Mouse (Mus musculus) testis, adult 2 months (tissue): Measurements from ENCODE around the gene Otud7a. TPM values are rescaled to one million over a fixed set of nuclear protein-coding genes. Genes with fewer than 3 reads are reported as not detected.

ENCODE experiments used
- H3K27ac ChIP-seq: fragments of 200-500 bp; 2 replicates; pipeline ENCODE4 v1.5.1; 2012; ENCODE audit warnings: low read depth, low read length; ENCODE audit not compliant: control insufficient read depth, insufficient read depth
- H3K27me3 ChIP-seq: fragments of 200-500 bp; 2 replicates; pipeline ENCODE4 v1.6.1; 2012; ENCODE audit warnings: mild to moderate bottlenecking, low read length, moderate library complexity; ENCODE audit not compliant: control insufficient read depth, insufficient read depth
- H3K36me3 ChIP-seq: fragments of 200-500 bp; 2 replicates; pipeline ENCODE4 v1.6.1; 2012; ENCODE audit warnings: mild to moderate bottlenecking, low read length; ENCODE audit not compliant: control insufficient read depth, insufficient read depth
- H3K4me1 ChIP-seq: fragments of 200-500 bp; 2 replicates; pipeline ENCODE4 v1.6.1; 2012; ENCODE audit warnings: low read length; ENCODE audit not compliant: control insufficient read depth, insufficient read depth
- H3K4me3 ChIP-seq: fragments of 200-500 bp; 2 replicates; pipeline ENCODE4 v1.5.1; 2012; ENCODE audit warnings: low read depth, mild to moderate bottlenecking, low read length, moderate library complexity, mixed read lengths; ENCODE audit not compliant: control insufficient read depth
- CTCF ChIP-seq: fragments of 200-500 bp; IDR thresholded peaks from 2 replicates; pipeline ENCODE4 v1.5.1; 2012; ENCODE audit warnings: low read depth, mild to moderate bottlenecking, inconsistent platforms, low read length, moderate library complexity; ENCODE audit not compliant: control insufficient read depth, insufficient read depth, insufficient replicate concordance
- POLR2A ChIP-seq: fragments of 200-500 bp; IDR thresholded peaks from 2 replicates; pipeline ENCODE4 v1.6.1; 2012; ENCODE audit warnings: low read depth, mild to moderate bottlenecking, inconsistent platforms, low read length, moderate library complexity; ENCODE audit not compliant: control insufficient read depth
- polyA plus RNA-seq: library from polyadenylated mRNA; depleted of rRNA; stranded (reverse); fragments of >200 nt; gene quantifications from 2 replicates; pipeline ENCODE4 v1.2.3, GENCODE M21; 2012

Gene Otud7a
- polyA plus RNA-seq, 1 experiment = 6.3 TPM

DNA sequence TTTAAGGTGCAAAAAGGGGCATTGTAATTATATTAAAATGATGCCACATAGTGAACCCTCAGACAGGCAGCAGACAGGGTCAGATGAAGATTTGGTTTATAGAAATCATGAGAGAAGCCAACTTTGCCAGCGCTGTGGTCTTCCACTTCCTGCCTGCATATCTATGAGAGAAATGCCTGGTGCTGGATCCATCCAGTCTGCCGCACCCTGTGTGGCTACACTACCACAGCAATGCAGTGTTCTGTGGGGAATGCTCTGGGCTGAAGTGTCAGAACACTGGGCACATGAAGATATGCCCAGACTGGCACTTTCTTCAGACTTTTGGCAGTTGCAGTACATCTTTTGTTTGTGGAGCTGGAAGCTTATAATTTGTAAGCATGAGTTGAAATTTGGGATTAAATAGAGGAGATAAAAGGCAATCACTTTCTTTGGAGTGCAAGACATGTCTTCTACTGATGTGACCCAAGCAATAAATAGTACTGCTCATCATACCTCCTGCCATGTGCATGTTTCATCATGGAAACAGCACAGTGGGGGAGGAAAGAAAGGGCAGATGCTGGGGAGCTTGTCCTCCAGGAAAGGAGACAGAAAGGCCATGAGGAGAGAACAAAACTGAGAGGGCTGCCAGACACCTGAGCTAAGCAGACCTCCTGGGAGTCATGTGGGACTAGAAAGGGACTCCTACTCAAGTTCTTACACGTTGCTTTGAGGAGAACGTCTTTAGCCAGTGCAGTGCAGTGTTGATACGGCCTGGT, 71.8 kb downstream of the Otud7a start:
- Histone ChIP-seq H3K27me3 (no peaks in the 10 kb centered on the region), H3K4me1 (no peaks in the 10 kb centered on the region), H3K27ac (no peak overlapping the region), H3K4me3 (no peak overlapping the region), H3K36me3 (no peaks in the 10 kb centered on the region)
- no peak for TF ChIP-seq POLR2A
- TF ChIP-seq CTCF = no peak

DNA sequence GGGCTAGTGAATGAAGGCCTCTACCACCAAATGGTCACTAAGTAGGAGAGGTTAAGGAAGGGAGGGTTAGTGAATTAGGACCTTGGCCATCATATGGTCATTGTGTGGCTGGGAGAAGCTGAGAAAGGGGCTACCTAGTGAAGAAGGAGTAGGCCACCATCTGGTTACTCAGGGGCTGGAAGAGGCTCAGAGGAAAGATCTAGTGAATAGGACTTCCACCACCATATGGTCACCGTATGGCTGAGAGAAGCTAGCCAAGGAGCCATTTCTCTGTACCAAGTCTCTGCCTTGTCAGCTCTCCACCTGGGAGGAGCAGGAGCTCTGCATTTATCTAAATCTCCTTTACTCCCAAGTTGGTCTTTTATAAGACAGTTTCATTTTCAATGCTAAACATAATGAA, 75.7 kb downstream of the Otud7a start:
- Histone ChIP-seq H3K4me3 (no peak overlapping the region), H3K4me1 (no peaks in the 10 kb centered on the region), H3K36me3 (no peaks in the 10 kb centered on the region), H3K27me3 (no peaks in the 10 kb centered on the region), H3K27ac (no peak overlapping the region)
- TF ChIP-seq POLR2A (no peak), CTCF (no peak)

DNA sequence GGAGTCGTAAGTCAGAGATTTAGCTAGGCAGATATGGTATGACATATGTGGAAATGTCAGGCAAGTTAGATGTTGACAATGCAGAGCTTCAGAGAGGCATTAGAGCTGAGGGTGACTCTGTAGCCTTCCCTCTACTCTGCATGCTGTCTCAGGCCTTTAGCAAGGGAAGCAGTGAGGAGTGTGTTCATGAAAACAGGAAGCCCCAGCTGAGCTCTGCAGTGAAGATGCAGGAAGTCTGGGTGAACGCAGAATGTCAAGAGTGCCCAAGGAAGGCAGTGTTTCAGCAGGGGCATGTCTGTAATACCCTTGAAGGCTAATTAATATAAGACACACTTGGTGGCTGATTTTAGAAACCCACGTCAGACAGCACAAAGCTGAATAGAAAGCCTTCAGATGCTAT, 77.9 kb downstream of the Otud7a start:
- Histone ChIP-seq H3K4me3 (no peak overlapping the region), H3K27me3 (no peaks in the 10 kb centered on the region), H3K36me3 (no peaks in the 10 kb centered on the region), H3K27ac (no peak overlapping the region), H3K4me1 (no peaks in the 10 kb centered on the region)
- TF ChIP-seq CTCF (no peak), POLR2A (no peak)

DNA sequence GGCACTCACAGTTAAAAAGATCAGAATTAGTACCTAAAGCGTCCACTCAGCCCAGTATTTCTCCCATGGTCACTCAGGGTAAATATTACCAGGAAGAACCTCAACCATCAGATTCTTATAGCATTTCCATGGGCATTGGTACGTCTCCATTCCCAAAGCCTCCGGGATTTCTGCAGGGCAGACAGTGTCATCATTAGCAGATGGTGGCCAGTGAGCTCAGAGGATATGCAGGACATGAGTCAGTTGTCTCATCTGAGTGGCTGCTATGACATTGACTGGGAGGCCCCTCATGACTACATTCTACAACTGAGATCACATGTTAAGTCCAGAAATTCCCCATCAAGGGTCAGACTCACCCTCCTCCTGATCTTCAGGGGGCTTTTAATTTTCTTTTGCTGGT, 78.5 kb downstream of the Otud7a start:
- no peaks in the 10 kb centered on the region for H3K4me1 ChIP-seq
- no peaks in the 10 kb centered on the region for H3K27me3 ChIP-seq
- H3K27ac ChIP-seq = no peak overlapping the region
- H3K36me3 ChIP-seq = no peaks in the 10 kb centered on the region
- no peak overlapping the region for H3K4me3 ChIP-seq
- TF ChIP-seq POLR2A (no peak), CTCF (no peak)

DNA sequence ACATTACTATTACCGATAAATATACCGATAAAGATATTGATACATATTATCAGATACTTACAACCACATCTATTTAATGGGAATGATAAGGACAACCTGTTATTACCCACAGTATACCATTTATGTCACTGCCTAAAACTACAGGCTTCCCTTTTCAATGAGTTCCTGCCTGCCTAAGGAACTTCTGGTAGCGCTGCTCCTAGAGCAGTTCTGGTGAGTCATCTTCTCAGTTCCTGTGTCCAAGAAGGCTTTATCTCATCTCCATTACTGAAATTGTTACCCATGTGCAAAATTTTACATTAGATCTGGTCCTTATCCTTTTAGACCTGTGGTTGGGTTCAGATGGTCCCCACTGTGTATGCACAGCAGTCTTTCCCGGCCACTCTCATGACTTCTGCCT, 95.7 kb downstream of the Otud7a start:
- Histone ChIP-seq H3K27me3 (no peaks in the 10 kb centered on the region), H3K36me3 (no peaks in the 10 kb centered on the region), H3K27ac (no peak overlapping the region), H3K4me1 (peaks cover 2% of the 10 kb centered on the region; the same call in 1 of the 2 replicates), H3K4me3 (no peak overlapping the region)
- TF ChIP-seq CTCF (no peak), POLR2A (no peak)

DNA sequence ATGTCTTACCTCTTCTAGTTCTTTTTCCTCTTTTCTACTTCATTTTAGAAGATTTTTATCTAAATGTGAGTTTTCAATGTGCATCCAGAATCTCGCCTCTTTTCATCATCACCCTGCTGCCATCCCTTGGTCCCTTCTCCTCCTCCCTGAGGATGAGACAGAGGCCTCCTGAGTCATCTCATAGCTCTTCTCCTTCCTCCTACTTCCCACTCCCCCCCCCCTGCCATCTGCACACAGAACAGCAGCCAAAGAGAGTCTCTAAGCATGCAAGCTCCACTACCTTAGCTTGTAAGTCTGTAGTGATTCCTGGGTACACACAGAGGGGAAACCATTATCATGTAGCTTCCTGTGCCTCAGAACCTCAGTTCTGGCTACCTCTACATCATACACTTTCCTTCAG, 109.9 kb downstream of the Otud7a start:
- Histone ChIP-seq H3K4me3 (no peak overlapping the region), H3K27ac (no peak overlapping the region), H3K4me1 (no peaks in the 10 kb centered on the region), H3K27me3 (no peaks in the 10 kb centered on the region), H3K36me3 (no peaks in the 10 kb centered on the region)
- TF ChIP-seq POLR2A = no peak
- TF ChIP-seq CTCF = no peak

DNA sequence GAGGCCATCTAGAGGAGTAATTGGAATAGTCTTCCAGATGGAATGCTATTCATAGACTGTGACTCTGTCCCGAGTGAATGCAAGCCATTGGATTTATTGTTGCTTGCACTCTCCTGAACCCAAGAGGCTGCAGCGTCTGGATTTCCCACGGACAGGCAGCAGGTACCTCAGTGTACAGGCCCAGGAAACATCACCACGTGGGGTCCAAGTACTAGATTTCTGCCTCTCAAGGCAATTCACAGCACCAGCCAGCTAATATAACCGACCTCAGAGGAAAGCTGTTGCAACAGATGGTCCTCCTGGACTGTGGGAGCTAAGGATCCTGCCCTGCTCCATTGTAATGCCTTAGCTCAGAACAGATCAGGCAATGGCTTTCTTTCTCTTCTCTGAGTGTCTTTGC, 111.8 kb downstream of the Otud7a start:
- no peak overlapping the region for H3K4me3 ChIP-seq
- no peak overlapping the region for H3K27ac ChIP-seq
- no peaks in the 10 kb centered on the region for H3K36me3 ChIP-seq
- H3K27me3 ChIP-seq = no peaks in the 10 kb centered on the region
- no peaks in the 10 kb centered on the region for H3K4me1 ChIP-seq
- TF ChIP-seq CTCF (no peak), POLR2A (no peak)

DNA sequence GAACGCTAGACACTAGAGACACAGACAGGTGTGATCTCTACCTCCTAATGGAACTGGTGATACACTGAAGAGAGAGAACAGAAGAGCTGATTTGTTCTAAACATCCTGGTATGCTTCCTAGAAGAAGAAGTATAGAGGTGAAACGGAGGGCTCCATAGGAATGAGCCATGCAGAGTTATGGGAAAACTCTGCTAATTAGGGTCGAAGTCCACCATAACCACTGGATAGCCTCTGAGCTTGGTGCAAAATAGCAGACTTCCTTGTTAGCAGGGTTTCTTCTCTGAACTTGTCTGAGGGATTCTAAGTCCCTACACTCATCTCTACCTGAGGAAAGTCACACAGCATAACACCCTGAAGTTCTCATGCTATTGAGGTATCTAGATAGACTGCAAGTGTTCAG, 114.4 kb downstream of the Otud7a start:
- no peak overlapping the region for H3K4me3 ChIP-seq
- no peaks in the 10 kb centered on the region for H3K27me3 ChIP-seq
- no peak for TF ChIP-seq POLR2A
- no peak overlapping the region for H3K27ac ChIP-seq
- H3K36me3 ChIP-seq = no peaks in the 10 kb centered on the region
- H3K4me1 ChIP-seq = no peaks in the 10 kb centered on the region
